Mouse (Mus musculus): ENCODE measurements at regions not wholly inside any gene's neighbourhood (a gene's known extent, or its start where the extent isn't known, plus 50 kb on each side); places are given as distances from the start of the nearest gene placed in this dataset.

DNA sequence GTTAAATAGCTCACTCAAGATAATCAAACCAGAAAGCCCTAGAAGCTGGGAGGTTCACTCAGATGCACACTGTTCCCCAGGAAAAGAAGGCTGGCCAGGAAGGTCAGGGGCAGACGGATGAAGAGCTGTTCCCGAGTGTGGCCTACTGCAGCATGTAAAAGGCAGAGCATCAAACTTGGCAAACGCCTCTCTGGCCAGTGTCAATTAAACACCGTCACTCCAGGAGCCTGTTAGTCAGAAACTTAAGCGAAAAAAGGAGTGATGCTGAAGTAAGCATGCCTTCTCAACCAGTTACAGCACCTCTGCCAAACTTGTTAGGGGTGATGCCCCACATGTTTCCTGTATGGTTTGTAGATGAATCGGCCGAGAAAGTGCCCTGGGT, 360.4 kb downstream of the Fut8 start:
- no peak for TF ChIP-seq CTCF (IDR thresholded peaks at IDR 0.05; ENCODE audit: low read depth, low read length)
- no peak for TF ChIP-seq GATA1 (IDR thresholded peaks at IDR 0.05; ENCODE audit: borderline replicate concordance, low read length)
